Mouse (Mus musculus): Measurements from ENCODE around the gene H2afv. TPM values are rescaled to one million over a fixed set of nuclear protein-coding genes. Genes with fewer than 3 reads are reported as not detected.

The H2afv gene
- polyA plus RNA-seq (2012; rRNA removed): 106 and 107 TPM in 2 replicates

DNA sequence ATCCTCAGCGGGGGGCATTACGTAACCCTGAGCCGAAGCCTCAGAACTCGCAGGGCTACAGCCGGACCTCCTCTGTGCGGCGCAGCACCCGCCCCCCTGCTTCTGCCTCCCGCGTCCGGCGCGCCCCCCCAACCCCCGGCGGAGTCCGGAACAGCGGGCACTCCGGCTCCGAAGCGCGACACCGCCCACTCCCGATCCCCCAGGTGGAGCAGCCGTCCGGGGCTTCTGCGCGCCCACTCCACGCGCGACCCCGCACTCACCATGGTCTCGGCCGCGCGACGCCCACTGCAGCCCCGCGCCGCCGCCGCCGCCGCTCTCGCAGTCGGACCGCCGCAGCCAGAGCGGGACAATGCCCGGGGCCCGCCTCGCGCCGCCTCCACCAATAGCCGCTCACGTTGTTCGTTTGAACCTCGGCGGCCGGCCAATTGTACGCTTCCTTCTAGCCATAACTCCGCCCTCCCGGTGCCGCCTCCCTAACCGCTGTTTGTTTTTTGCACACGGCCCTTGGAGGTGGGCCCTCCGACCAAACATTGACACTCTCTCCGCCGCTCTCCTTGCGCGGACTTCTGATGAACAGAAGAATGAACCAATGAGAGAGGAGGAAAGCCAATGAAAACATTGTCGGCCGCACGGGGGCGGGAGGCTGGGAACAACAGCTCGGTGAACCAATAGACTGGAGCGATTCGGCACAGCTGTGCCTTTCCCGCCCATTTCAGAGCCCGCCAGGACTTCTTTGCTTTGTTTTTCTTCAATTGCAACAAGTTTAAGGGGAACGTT, at the start of gene H2afv:
Gene H2afv, minus strand, starts transcription at position 367 of the 777 bp plus-strand sequence.
- DNase-seq: peak; percentile 100
- peaks cover 4% of the 10 kb centered on the region; the same call in 1 of the 2 replicates for H3K4me1 ChIP-seq (ENCODE audit: control insufficient read depth, insufficient read depth, low read length)
- no peaks in the 10 kb centered on the region for H3K27me3 ChIP-seq (ENCODE audit: control insufficient read depth, insufficient read depth, low read length)
- under 1% methylated on average over 77 of the region's 80 CpGs for WGBS
- H3K4me3 ChIP-seq (replicated peaks; ENCODE audit: insufficient read depth, low read depth, low read length): peak within 1 kb of the TSS; percentile 95
- H3K27ac ChIP-seq (ENCODE audit: insufficient read depth, low read length): peak within 1 kb of the TSS; percentile 67
- TF ChIP-seq POLR2A (IDR thresholded peaks at IDR 0.05; ENCODE audit: borderline replicate concordance, insufficient read depth, low read length): peak; percentile 51; the same call in 1 of the 2 replicates
- no peak for TF ChIP-seq CTCF (IDR thresholded peaks at IDR 0.05; ENCODE audit: borderline replicate concordance, insufficient read depth, low read depth, low read length)

DNA sequence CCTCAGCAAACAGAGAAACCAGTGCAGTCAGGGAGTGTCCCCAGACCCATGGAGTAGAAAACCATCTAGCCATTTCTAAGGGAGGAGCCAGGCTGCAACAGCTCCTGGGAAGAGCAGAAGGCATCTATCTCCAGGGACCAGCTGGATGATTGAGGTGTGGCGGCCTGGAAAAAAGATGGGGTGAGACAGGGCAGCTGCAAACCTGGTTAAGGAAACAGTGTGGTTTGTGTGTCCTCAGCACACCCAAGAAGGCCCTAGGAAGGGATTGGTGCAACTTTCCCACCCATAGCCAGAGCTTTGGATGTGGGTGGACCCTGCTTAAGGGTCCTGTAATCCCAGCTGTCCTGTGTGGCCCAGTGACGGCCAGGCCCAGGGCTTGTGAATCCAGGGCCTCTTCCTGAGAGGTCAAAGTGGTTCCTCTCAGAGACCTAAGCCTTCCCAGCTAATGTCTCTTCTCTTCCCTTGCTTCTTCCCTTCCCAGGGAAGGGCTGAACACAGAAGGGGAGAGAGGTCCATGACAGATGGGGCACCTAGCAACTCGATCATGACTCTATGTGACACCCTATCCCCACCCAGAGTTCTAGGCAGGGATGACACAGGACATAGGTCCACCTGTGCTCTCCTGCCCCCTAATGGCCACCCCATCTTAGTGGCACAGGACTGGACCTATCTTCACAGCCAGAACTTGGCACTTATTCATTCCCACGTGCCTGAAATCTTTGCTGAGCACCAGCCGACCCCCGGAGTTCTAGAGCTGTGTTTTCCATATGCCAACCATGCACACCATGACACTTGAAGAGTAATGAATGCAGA, 45.7 kb upstream of the H2afv start:
- H3K27me3 ChIP-seq (ENCODE audit: control insufficient read depth, insufficient read depth, low read length): no peaks in the 10 kb centered on the region
- H3K27ac ChIP-seq (ENCODE audit: insufficient read depth, low read length): no peak overlapping the region
- peaks cover 5% of the 10 kb centered on the region for H3K4me1 ChIP-seq (ENCODE audit: control insufficient read depth, insufficient read depth, low read length)
- DNase-seq: peak; percentile 69 to 76
- no peak overlapping the region for H3K4me3 ChIP-seq (replicated peaks; ENCODE audit: insufficient read depth, low read depth, low read length)
- 21% methylated on average over 6 of the region's 6 CpGs for WGBS
- no peak for TF ChIP-seq POLR2A (IDR thresholded peaks at IDR 0.05; ENCODE audit: borderline replicate concordance, insufficient read depth, low read length)
- peak; percentile 84 for TF ChIP-seq CTCF (IDR thresholded peaks at IDR 0.05; ENCODE audit: borderline replicate concordance, insufficient read depth, low read depth, low read length)

DNA sequence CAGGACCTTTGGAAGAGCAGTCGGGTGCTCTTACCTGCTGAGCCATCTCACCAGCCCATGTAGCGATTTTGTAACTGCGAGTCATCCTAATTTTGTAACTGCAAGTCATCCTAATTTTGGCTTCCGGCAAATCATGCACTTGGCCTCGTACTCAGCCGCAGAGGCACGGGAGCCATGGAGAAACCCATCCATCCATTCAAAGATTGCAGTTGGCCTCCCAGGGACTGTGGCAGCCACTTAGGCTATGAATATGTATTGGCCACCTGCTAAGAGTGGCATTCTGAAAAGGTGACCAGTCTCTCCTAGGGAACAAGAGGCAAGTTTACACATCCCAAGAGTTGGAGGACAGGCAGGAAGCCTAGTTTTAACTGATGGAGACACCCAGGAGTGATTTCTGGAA, 45.0 kb upstream of the H2afv start:
- peak in 1 of 2 experiments; percentile 28 for DNase-seq
- Histone ChIP-seq H3K4me1 (ENCODE audit: control insufficient read depth, insufficient read depth, low read length) (peaks cover 5% of the 10 kb centered on the region), H3K27ac (ENCODE audit: insufficient read depth, low read length) (no peak overlapping the region), H3K4me3 (replicated peaks; ENCODE audit: insufficient read depth, low read depth, low read length) (no peak overlapping the region), H3K27me3 (ENCODE audit: control insufficient read depth, insufficient read depth, low read length) (no peaks in the 10 kb centered on the region)
- 61% methylated on average over 7 of the region's 7 CpGs for WGBS
- TF ChIP-seq POLR2A (IDR thresholded peaks at IDR 0.05; ENCODE audit: borderline replicate concordance, insufficient read depth, low read length) (no peak), CTCF (IDR thresholded peaks at IDR 0.05; ENCODE audit: borderline replicate concordance, insufficient read depth, low read depth, low read length) (no peak)

DNA sequence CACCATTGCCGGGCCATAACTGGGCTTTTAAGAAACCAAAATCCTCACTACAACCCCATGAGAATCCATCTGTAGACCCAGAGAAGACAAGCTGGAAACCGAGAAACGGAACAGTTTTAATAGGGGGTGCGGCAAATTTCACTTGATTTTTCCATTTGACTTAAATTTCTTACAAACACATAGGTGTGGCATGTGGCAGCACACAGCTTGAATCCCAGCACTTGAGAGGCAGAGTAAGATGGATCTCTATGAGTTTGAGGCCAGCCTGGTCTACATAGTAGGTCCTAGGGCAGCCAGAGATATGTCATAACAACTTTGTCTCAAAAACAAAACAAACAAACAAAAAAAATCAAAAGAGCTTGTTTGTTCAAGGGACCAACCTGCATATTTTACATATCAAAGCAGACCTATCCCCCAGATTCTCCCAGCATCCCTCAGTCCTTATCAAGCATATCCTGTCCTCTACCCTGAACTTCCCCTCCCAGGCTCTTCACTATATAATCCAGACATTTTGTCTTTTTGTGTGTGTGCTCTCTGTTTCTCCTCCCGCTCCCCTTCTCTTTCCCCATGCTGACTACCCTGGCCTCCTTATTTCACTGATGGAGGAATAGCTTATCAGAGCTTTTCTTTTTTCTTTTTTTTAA, 43.9 kb upstream of the H2afv start:
- 97% methylated on average over 5 of the region's 5 CpGs for WGBS
- Histone ChIP-seq H3K27me3 (ENCODE audit: control insufficient read depth, insufficient read depth, low read length) (no peaks in the 10 kb centered on the region), H3K4me3 (replicated peaks; ENCODE audit: insufficient read depth, low read depth, low read length) (no peak overlapping the region), H3K4me1 (ENCODE audit: control insufficient read depth, insufficient read depth, low read length) (peaks cover 5% of the 10 kb centered on the region), H3K27ac (ENCODE audit: insufficient read depth, low read length) (no peak overlapping the region)
- no peak for DNase-seq
- TF ChIP-seq CTCF (IDR thresholded peaks at IDR 0.05; ENCODE audit: borderline replicate concordance, insufficient read depth, low read depth, low read length) (no peak), POLR2A (IDR thresholded peaks at IDR 0.05; ENCODE audit: borderline replicate concordance, insufficient read depth, low read length) (no peak)

DNA sequence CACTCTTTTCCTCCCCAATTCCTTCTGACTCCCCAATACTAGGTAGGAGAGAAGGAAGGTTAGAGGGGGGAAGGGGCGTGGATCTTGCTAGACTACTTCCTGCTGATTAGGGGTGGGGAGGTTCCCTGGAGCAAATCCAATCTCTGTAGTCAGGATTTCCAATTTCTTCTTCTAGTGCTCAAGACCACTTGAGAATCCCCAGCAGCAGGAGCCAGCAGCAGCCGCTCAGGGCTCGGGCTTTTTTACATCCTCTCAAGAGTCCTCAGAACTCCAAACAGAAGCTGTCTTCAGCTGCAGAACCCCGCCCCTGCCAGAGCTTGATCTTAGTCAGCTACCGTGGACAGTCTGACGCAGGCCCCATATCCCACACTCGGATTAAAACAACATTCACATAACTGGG, 43.3 kb upstream of the H2afv start:
- no peak overlapping the region for H3K4me3 ChIP-seq (replicated peaks; ENCODE audit: insufficient read depth, low read depth, low read length)
- TF ChIP-seq POLR2A (IDR thresholded peaks at IDR 0.05; ENCODE audit: borderline replicate concordance, insufficient read depth, low read length) (no peak), CTCF (IDR thresholded peaks at IDR 0.05; ENCODE audit: borderline replicate concordance, insufficient read depth, low read depth, low read length) (no peak)
- H3K27me3 ChIP-seq (ENCODE audit: control insufficient read depth, insufficient read depth, low read length): no peaks in the 10 kb centered on the region
- peaks cover 10% of the 10 kb centered on the region for H3K4me1 ChIP-seq (ENCODE audit: control insufficient read depth, insufficient read depth, low read length)
- 70% methylated on average over 7 of the region's 7 CpGs for WGBS
- DNase-seq: no peak
- H3K27ac ChIP-seq (ENCODE audit: insufficient read depth, low read length): no peak overlapping the region

DNA sequence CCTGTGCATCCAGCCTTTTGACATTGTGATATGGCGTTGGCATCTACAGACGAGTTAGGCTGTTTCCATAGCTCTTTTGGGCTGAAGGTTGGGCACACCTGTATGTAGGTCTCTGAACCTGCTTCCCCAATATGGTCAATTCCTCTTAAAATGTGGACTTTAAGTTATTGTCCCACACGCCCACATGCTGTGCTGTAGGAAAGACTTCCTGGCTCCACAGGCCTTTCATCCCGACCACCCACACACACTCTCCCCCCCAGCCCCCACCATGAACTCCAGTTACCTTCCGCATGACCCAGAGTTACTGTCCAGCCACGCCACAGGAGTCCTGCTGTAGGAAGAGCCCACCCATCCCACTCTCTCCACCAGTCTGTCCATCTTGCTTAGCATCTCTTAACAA, 42.7 kb upstream of the H2afv start:
- no peak for TF ChIP-seq CTCF (IDR thresholded peaks at IDR 0.05; ENCODE audit: borderline replicate concordance, insufficient read depth, low read depth, low read length)
- TF ChIP-seq POLR2A (IDR thresholded peaks at IDR 0.05; ENCODE audit: borderline replicate concordance, insufficient read depth, low read length): no peak
- H3K27me3 ChIP-seq (ENCODE audit: control insufficient read depth, insufficient read depth, low read length): no peaks in the 10 kb centered on the region
- WGBS: 72% methylated on average over 6 of the region's 6 CpGs
- H3K4me1 ChIP-seq (ENCODE audit: control insufficient read depth, insufficient read depth, low read length): peaks cover 15% of the 10 kb centered on the region
- no peak for DNase-seq
- no peak overlapping the region for H3K27ac ChIP-seq (ENCODE audit: insufficient read depth, low read length)
- H3K4me3 ChIP-seq (replicated peaks; ENCODE audit: insufficient read depth, low read depth, low read length): no peak overlapping the region

DNA sequence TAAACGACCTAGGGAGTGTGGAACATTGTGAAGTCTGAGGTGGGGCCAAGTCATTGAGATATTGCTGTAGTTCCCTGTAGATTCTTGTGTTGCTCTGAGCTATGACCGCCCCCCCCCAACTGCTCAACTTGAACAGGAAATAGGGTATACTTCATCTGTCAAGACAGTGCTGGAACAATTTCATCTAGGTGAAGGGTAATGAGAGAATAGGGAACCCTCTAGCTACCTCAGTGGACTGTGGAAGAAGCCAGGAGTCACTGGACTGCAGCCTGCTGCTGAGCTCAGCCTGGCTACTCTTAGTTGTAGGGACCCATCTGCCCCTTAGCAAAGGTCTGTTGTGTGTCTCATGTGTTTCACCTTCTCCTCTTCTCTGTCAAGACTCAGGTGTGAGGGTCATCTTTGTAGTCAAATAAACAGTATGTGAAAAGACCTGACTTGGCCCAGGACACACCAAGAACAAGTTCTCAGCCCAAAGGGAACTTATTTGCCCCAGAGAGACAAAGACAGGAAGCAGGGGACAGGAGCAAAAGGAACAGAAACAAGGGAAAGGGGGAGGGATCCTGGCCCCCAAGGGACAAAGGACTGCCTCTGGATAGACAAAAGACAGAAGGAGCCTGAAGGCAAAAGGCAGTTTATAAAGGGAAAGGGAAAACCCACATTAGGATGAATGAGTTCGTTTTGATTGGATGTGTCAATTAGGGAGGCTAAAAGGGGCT, 40.2 kb upstream of the H2afv start:
- 67% methylated on average over 3 of the region's 3 CpGs for WGBS
- DNase-seq: no peak
- peaks cover 30% of the 10 kb centered on the region for H3K4me1 ChIP-seq (ENCODE audit: control insufficient read depth, insufficient read depth, low read length)
- no peaks in the 10 kb centered on the region for H3K27me3 ChIP-seq (ENCODE audit: control insufficient read depth, insufficient read depth, low read length)
- no peak overlapping the region for H3K27ac ChIP-seq (ENCODE audit: insufficient read depth, low read length)
- TF ChIP-seq CTCF (IDR thresholded peaks at IDR 0.05; ENCODE audit: borderline replicate concordance, insufficient read depth, low read depth, low read length): no peak
- TF ChIP-seq POLR2A (IDR thresholded peaks at IDR 0.05; ENCODE audit: borderline replicate concordance, insufficient read depth, low read length): no peak
- H3K4me3 ChIP-seq (replicated peaks; ENCODE audit: insufficient read depth, low read depth, low read length): no peak overlapping the region
